Mouse (Mus musculus): ENCODE results near the gene Pask.

Gene Pask

GRCm38 (mm10) chr1:93289678-93290214 lies 53.5 kb downstream of the Pask start:
- no peak for DNase-seq (ENCODE audit: low spot score in 2 of 2)

- no peak for DNase-seq (ENCODE audit: low spot score in 2 of 2)
Measured at GRCm38 (mm10) chr1:93277041-93277440, 66.2 kb downstream of the Pask start.

DNA sequence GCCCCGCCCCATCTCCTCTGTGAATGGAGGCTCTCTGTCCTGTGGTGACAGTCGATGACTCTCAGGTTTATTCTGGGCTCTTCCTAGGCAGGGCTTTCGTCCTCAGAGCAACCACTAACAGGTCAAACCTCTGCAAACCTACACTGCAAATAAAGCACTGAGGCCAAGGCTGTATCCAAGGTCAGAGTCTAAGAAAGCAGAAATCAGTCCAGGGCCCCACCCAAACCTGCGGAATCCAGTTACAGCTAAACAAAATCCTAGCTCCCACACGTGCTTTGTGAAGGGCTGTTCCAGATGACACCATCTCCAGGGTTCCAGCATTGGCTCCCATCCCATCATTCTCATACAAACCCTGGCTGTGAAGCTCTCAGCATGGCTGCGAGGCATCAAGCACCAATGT lies 67.7 kb downstream of the Pask start:
- DNase-seq (ENCODE audit: low spot score in 2 of 2) = no peak

DNA sequence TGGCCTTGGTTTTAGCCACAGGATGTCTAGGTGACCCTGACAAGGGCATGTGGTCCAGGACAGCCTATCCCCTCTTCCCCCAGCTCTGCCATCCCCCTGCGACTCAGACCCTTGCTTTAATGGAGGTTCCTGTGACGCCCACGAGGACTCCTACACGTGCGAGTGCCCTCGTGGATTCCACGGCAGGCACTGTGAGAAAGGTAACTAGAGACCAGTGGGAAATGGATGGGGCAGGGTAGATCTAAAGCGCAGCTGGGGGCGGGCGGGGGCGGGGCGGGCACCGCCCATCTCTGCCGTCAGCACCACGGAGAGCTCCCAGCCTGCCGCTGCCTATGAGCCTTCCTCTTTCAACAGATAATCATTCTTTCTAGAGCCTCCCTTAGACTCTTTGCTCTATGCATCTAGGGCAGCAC lies 70.9 kb downstream of the Pask start:
- DNase-seq (ENCODE audit: low spot score in 2 of 2) = no peak

DNA sequence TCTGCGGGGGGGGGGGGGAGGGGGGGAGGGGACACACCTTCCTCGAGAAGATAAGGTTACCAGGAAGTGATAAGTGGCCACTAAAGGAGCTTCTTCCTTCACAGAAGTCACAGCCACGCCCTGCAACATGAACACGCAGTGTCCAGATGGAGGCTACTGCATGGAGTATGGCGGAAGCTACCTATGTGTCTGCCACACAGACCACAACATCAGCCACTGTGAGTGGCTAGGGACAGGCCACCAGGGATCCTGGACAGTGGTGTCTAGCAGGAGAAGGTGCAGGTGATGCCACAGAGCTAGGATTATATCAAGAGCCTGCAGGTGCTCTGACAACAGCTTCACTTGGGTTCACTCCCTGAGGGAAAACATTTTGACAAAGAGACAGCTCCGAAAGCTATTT lies 71.5 kb downstream of the Pask start:
- DNase-seq (ENCODE audit: low spot score in 2 of 2) = no peak

- no peak for DNase-seq (ENCODE audit: low spot score in 2 of 2)
Measured at GRCm38 (mm10) chr1:93270516-93271240, 72.6 kb downstream of the Pask start.

GRCm38 (mm10) chr1:93268246-93268645 lies 75.0 kb downstream of the Pask start:
- no peak for DNase-seq (ENCODE audit: low spot score in 2 of 2)

GRCm38 (mm10) chr1:93267207-93267606 lies 76.1 kb downstream of the Pask start:
- no peak for DNase-seq (ENCODE audit: low spot score in 2 of 2)

Measured in spleen, postnatal 36 days (tissue).